Mouse (Mus musculus) small intestine, adult 10 weeks (tissue): ENCODE data around the gene Fam189b. TPM values are rescaled to one million over a fixed set of nuclear protein-coding genes. Genes with fewer than 3 reads are reported as not detected.

ENCODE experiments used
- polyA plus RNA-seq: library from polyadenylated mRNA; stranded (reverse); fragments of 350-450 nt; fragmentation: Illumina TruSeq; extraction: RNeasy Lipid Tissue Mini Kit (QIAGEN cat#74804); gene quantifications from one replicate; pipeline ENCODE4 v1.2.3, GENCODE M21; 2014; ENCODE audit warnings: low replicate concordance

The Fam189b gene
- polyA plus RNA-seq, result not detected

GRCm38 (mm10) chr3:89183058-89183958 lies at the start of gene Fam189b:
TSS of gene Fam189b (plus strand) at chr3:89183143.

GRCm38 (mm10) chr3:89135958-89136357 lies 47.0 kb upstream of the Fam189b start, which contains the start of gene Pklr:
TSS of gene Pklr (plus strand) at chr3:89136142.

GRCm38 (mm10) chr3:89159616-89160344 lies 23.2 kb upstream of the Fam189b start, which contains the start of gene Hcn3:
TSS of gene Hcn3 (minus strand) at chr3:89160196.

GRCm38 (mm10) chr3:89164506-89165267 lies 18.3 kb upstream of the Fam189b start, which contains the start of gene Clk2:
TSS of gene Clk2 (plus strand) at chr3:89164795.

GRCm38 (mm10) chr3:89177242-89178106 lies 5.5 kb upstream of the Fam189b start, which contains the start of gene Scamp3:
TSS of gene Scamp3 (plus strand) at chr3:89177473.

GRCm38 (mm10) chr3:89202253-89203141 lies 19.6 kb downstream of the Fam189b start, which contains the start of gene Gba:
TSS of gene Gba (plus strand) at chr3:89202928.

GRCm38 (mm10) chr3:89214681-89215411 lies 31.9 kb downstream of the Fam189b start, which contains the start of gene Thbs3:
TSS of gene Thbs3 (plus strand) at chr3:89215180.

GRCm38 (mm10) chr3:89226900-89227299 lies 44.0 kb downstream of the Fam189b start, which contains the start of gene Mtx1:
TSS of gene Mtx1 (minus strand) at chr3:89227088.

GRCm38 (mm10) chr3:89228836-89229235 lies 45.9 kb downstream of the Fam189b start, which contains the start of gene Muc1:
TSS of gene Muc1 (plus strand) at chr3:89229057.

Other genes starting within 250 kb of the Fam189b start
- 23.5 TPM for gene Ash1l, start 232.5 kb upstream of the Fam189b start, polyA plus RNA-seq
- 62.5 TPM for gene Dap3, start 232.0 kb upstream of the Fam189b start, polyA plus RNA-seq
- 11.3 TPM for gene Rusc1, start 89.8 kb upstream of the Fam189b start, polyA plus RNA-seq
- gene Gm43738, start 82.0 kb upstream of the Fam189b start, polyA plus RNA-seq, result not detected
- 3.0 TPM for gene Fdps, start 81.2 kb upstream of the Fam189b start, polyA plus RNA-seq
- gene Pklr, start 47.0 kb upstream of the Fam189b start, polyA plus RNA-seq, result 83.2 TPM
- not detected for gene Hcn3, start 22.9 kb upstream of the Fam189b start, polyA plus RNA-seq
- gene Clk2, start 18.3 kb upstream of the Fam189b start, polyA plus RNA-seq, result 11.5 TPM
- gene Scamp3, start 5.7 kb upstream of the Fam189b start, polyA plus RNA-seq, result 8.1 TPM
- gene Gba, start 19.8 kb downstream of the Fam189b start, polyA plus RNA-seq, result 6.2 TPM
- not detected for gene Thbs3, start 32.0 kb downstream of the Fam189b start, polyA plus RNA-seq
- 19.8 TPM for gene Mtx1, start 43.9 kb downstream of the Fam189b start, polyA plus RNA-seq
- gene Muc1, start 45.9 kb downstream of the Fam189b start, polyA plus RNA-seq, result 1.3 TPM
- gene Krtcap2, start 62.8 kb downstream of the Fam189b start, polyA plus RNA-seq, result 14.1 TPM
- gene Trim46, start 63.2 kb downstream of the Fam189b start, polyA plus RNA-seq, result not detected
- not detected for gene Dpm3, start 76.2 kb downstream of the Fam189b start, polyA plus RNA-seq
- gene Slc50a1, start 87.4 kb downstream of the Fam189b start, polyA plus RNA-seq, result 11.5 TPM
- gene Efna1, start 98.0 kb downstream of the Fam189b start, polyA plus RNA-seq, result 8.7 TPM
- 0.22 TPM for gene Efna3, start 139.8 kb downstream of the Fam189b start, polyA plus RNA-seq
- not detected for gene Efna4, start 154.9 kb downstream of the Fam189b start, polyA plus RNA-seq
- 1.6 TPM for gene Adam15, start 166.9 kb downstream of the Fam189b start, polyA plus RNA-seq
- gene Dcst2, start 178.8 kb downstream of the Fam189b start, polyA plus RNA-seq, result not detected
- 1.6 TPM for gene Dcst1, start 182.1 kb downstream of the Fam189b start, polyA plus RNA-seq
- gene Zbtb7b, start 211.6 kb downstream of the Fam189b start, polyA plus RNA-seq, result 5.2 TPM
- gene Lenep, start 219.7 kb downstream of the Fam189b start, polyA plus RNA-seq, result 2.0 TPM
- gene Flad1, start 228.7 kb downstream of the Fam189b start, polyA plus RNA-seq, result 0.59 TPM
- gene Cks1b, start 235.2 kb downstream of the Fam189b start, polyA plus RNA-seq, result 5.6 TPM
- 23.1 TPM for gene Shc1, start 235.3 kb downstream of the Fam189b start, polyA plus RNA-seq
- gene Pygo2, start 247.1 kb downstream of the Fam189b start, polyA plus RNA-seq, result 5.2 TPM